Comparison of ENCODE assay signal across 13 mouse cellular contexts in genomic region chr2:13233902-13234301, GRCm38 (mm10). TPM values are rescaled to one million over a fixed set of nuclear protein-coding genes. Genes with fewer than 3 reads are reported as not detected.
DNase-seq lines count a peak whose midpoint lies in the region; ATAC-seq lines count a peak whose summit lies in the region.
"Had no signal": no experiment of that assay in that cellular context is flagged by ENCODE, and none has a peak within 500 bp of the region (broad histone marks: within the 10 kb centered on the region; RNA-seq: fewer than 3 reads in every experiment).

No protein-coding gene starts in this region.

- peak; percentile 94 for ATAC-seq in kidney, embryonic 14.5 days (ENCODE audit: low FRiP score, low TSS enrichment)

- no peak overlapping the region for H3K4me2 ChIP-seq in kidney, embryonic 14.5 days (replicated peaks; ENCODE audit: low read depth, low read length)
- H3K4me2 ChIP-seq: liver, embryonic 15.5 days; stomach, embryonic 15.5 days had no signal

- H3K9me3 ChIP-seq in kidney, embryonic 14.5 days (ENCODE audit: control insufficient read depth, low read length): no peaks in the 10 kb centered on the region
- H3K9me3 ChIP-seq: liver, embryonic 15.5 days; stomach, embryonic 15.5 days had no signal

- no peaks in the 10 kb centered on the region for H3K27me3 ChIP-seq in kidney, embryonic 14.5 days (ENCODE audit: control insufficient read depth, insufficient read depth, low read length)
- H3K27me3 ChIP-seq: liver, embryonic 15.5 days; stomach, embryonic 15.5 days had no signal

- H3K27ac ChIP-seq in kidney, embryonic 14.5 days (ENCODE audit: low read depth, low read length): no peak overlapping the region
- H3K27ac ChIP-seq: layer of hippocampus, adult 2 months; liver, embryonic 15.5 days; stomach, embryonic 15.5 days had no signal

- peak; percentile 14 to 16 for DNase-seq in cerebellum, postnatal 10 days
- no peak for DNase-seq in cerebellum, adult 11-12 months
- DNase-seq in CD4-positive, CD25-positive, alpha-beta regulatory T cell, adult 2 months (ENCODE audit: low read depth, low spot score): peak; percentile 11
- peak; percentile 34 for DNase-seq in neural tube, embryonic 10.5 days (ENCODE audit: extremely low spot score, low spot score)
- DNase-seq in spleen, adult 18-20 months: no peak
- no peak for DNase-seq in frontal cortex, postnatal 14 days (ENCODE audit: low spot score in 2 of 2)
- no peak for DNase-seq in ovary, postnatal 10 days (ENCODE audit: low spot score)
- DNase-seq: lung, postnatal 36 days; right cerebral cortex, adult 18-20 months had no signal

- WGBS in kidney, embryonic 14.5 days: 10% methylated on average over 7 of the region's 7 CpGs

- H3K4me1 ChIP-seq in kidney, embryonic 14.5 days (ENCODE audit: control insufficient read depth, insufficient read depth, low read length): peaks cover 20% of the 10 kb centered on the region; the same call in 1 of the 2 replicates
- H3K4me1 ChIP-seq: liver, embryonic 15.5 days; stomach, embryonic 15.5 days had no signal

- H3K36me3 ChIP-seq in kidney, embryonic 14.5 days (ENCODE audit: control insufficient read depth, insufficient read depth, low read length): no peaks in the 10 kb centered on the region
- H3K36me3 ChIP-seq: stomach, embryonic 15.5 days had no signal

- no peak overlapping the region for H3K9ac ChIP-seq in kidney, embryonic 14.5 days (ENCODE audit: low read depth, low read length)
- H3K9ac ChIP-seq: liver, embryonic 15.5 days; stomach, embryonic 15.5 days had no signal

- no peak overlapping the region for H3K4me3 ChIP-seq in kidney, embryonic 14.5 days (ENCODE audit: low read length)
- H3K4me3 ChIP-seq: layer of hippocampus, adult 2 months; liver, embryonic 15.5 days; stomach, embryonic 15.5 days had no signal

RNA-seq across cellular contexts. Expression of gene Rsu1, which starts 37.3 kb away (rescaled TPM):
- polyA plus RNA-seq in kidney, embryonic 14.5 days (2014; fragmentation: Nextera tagmentation; extraction: Ambion mirVana): 113 and 119 TPM in 2 replicates

Comparison
In these comparisons a context has a peak if more than half of its experiments do, and no peak if none do; other contexts are left out.
1. DNase-seq: peak in cerebellum, postnatal 10 days (2 of 2), CD4-positive, CD25-positive, alpha-beta regulatory T cell, adult 2 months (single experiment) and neural tube, embryonic 10.5 days (single experiment); none in cerebellum, adult 11-12 months (single experiment), spleen, adult 18-20 months (0 of 2), frontal cortex, postnatal 14 days (0 of 2) and ovary, postnatal 10 days (single experiment).